Mouse (Mus musculus) inflammation-experienced regulatory T-cells, adult 6 months (primary cell): Measurements from ENCODE around the gene Mef2d. TPM values are rescaled to one million over a fixed set of nuclear protein-coding genes. Genes with fewer than 3 reads are reported as not detected.
A peak's percentile ranks its signal among the peaks of the same experiment; 100 is the strongest.

Experiments
- ATAC-seq: one replicate; pipeline ENCODE4 v1.8.0; 2017
- polyA plus RNA-seq, 3 experiments: library from polyadenylated mRNA; unstranded; fragments of 100-300 nt; shearing (Covaris generic); gene quantifications; one replicate each; pipeline ENCODE4 v1.2.1; 2017

Gene Mef2d
- polyA plus RNA-seq, result 10 to 100 TPM; 16.6 to 32.0 (median 27.7) TPM

DNA sequence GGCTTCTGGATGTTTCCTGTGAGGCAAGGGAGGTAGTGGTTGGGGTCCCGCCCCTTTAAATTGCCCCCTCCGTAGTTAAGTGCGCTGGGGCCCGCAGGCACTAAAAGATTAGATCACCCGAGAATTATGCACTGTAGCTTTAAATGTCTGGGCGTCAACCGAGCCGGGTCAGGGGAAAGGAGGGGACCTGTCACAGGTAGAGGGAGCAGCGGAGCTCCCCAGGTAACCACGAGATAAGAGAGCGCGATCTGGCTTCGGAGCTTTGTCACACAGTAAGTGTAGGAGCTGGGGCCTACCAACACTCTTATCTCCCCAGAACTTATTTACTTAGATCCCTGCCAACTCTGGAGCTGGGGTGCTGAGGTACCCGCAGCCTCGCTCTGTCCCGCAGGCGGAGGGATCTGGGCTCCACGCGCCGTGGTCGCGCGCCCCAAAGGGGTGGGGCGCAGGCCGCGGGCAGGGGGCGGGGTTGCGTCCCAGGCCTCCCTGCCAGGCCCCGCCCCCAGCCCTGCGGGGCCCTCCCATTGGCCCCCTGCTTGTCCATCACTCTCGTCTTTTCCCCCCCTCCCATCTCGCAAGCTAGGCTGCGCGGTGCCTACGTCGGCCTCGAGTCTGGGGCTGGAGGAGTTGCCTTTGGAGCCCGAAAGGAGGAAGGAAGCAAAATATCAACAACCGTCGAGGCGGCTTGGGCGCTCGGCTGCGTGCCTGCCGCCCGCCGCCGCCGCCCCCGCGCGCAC lies at the start of gene Mef2d:
Mef2d (plus strand) TSS at position 586 of the 737 bp plus-strand sequence.
- ATAC-seq, result peak; percentile 58

DNA sequence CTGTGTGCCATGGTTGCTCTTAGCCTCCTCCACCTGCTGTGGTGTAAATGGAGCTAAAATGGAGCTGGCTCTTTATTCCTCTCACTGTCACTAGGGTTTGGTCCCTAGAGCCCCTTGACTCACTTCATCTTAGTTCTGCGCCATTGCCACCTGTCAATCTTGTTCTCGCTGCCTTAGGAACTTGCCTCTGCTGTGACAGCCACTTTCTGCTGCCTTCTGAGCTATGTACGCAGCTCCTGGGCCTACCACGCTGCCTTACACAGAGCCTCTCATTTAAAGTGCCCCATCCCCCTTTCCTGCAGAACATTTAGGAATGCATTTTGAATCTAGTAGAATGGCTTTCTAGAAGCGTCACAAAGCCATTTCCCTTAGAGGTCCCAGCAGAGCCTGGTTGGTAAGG lies 48.0 kb upstream of the Mef2d start:
- no peak for ATAC-seq

DNA sequence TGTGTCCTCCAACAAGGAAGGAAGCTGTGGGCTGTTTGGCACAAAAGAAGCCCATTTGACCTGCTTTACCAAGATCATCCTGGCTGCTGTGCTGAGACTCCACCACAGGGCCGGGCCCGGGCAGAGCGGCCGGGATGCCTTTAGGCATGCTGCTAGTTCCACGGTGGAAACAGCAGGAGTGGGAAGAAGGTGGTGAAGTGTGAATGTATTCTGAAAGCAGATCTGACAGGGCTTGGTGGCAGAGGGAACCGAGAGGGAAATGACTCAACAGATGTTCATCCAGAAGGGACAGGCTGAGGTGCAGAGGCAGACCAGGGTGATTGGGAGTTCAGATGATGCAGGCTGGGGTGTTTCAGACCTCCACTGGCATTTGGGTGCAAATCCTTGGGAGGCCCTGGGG lies 44.5 kb upstream of the Mef2d start:
- ATAC-seq, result no peak

DNA sequence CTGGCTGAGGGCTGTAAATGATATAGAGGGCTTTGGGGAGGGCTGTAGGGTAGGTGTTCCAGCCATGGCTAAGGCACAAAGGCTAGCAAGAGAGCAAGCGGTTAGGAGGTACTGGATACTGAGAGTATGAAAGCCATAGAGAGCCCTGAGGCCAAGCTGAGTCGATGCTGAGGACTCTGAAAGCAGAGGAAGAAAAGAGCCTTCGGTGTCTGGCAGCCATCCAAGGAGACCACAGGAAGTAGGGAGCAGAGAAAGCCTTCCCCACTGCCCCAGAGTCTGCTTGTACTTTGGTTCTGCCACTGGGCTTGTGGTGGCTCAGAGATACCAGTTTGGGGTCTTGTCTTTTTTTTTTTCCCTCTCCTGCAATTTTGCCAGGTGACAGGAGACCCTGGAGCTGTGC lies 41.9 kb upstream of the Mef2d start:
- ATAC-seq, result no peak

DNA sequence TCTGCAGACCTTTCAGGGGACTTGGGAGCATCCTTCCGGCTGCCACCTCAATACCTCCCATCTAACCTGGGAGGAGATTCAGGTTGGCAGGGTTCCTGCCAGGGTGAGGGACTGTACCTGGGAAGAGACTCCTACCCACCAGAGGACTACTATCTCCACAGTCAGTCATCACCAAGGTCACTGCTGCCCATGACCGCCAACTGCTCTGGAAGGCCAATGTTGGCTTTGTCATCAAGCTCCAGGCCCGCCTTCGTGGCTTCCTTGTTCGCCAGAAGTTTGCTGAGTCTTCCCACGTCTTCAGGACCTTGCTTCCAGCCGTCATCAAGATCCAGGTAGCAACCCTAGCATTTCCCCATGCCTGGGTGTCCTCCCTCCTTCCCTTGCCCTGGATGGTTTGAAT lies 40.4 kb upstream of the Mef2d start:
- no peak for ATAC-seq

DNA sequence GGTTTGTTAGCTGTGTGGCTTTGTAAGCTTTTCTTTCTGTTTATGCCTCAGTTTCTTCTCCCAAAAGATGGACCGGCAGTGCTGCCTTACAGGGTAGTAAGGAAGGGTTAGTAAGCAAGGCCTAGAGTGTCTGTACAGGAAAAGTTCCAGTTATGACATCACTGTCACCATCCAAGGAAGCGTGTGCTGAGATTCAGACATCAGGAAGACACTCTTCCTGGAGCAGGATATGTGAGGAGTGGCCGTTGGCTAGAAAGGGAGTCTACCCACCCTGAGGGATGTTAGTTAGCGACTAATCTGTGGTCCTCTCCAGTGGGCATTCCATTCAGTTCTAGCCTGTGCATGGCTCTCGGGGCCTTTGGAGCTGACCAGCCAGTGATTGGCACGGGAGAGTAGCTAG lies 40.0 kb upstream of the Mef2d start:
- no peak for ATAC-seq

DNA sequence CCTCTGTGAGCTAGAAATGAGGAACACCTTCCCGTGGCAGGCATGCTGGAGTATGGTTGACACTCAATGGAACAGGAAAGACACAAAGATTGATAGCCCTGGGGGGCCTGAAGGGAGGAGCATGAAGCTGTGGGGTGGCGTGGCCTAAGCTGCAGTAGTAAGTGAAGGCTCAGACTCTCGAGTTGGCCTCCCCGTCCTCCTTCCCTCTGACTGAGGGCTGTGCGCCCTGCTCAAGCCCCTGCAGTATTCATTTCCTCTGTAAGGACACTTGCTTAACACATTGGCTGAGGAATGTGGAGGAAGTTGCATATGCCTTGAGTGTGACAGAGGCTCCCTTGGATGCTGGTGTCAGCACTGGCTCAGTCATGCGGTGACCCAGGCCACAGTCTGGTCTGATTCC lies 39.6 kb upstream of the Mef2d start:
- ATAC-seq, result no peak

DNA sequence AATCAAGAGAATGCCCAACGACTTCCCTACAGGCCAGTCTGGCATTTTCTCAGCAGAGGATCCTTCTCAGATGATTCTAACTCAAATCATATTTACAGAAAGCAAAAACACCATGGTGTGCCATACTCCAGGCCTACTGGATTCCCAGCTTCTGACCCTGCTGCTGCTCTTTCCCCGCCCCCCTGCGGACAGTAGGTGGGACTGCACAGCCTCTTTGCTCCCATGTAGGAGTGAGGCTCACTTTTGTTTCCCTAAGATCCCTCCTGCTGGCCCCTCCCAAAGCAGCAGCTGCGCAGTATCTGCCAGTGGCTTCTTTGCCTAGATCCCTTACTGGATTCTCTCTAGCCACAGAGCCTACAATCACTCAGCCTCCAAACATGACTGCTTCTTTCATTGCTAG lies 36.0 kb upstream of the Mef2d start:
- no peak for ATAC-seq

DNA sequence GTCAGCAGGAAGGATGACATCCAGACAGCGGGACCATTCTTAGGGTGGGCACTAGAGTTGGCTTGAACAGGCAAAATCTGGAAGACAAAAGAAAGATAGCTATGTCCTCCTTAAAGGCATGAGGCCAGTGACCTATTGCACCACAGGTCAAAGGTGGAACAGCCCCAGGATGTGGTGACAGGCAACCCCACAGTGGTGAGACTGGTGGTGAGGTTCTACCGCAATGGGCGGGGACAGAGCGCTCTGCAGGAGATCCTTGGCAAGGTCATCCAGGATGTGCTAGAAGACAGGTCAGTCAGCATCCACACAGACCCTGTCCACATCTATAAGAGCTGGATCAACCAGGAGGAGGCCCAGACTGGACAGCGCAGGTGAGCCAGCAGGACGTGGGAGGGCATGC lies 33.0 kb upstream of the Mef2d start:
- no peak for ATAC-seq

DNA sequence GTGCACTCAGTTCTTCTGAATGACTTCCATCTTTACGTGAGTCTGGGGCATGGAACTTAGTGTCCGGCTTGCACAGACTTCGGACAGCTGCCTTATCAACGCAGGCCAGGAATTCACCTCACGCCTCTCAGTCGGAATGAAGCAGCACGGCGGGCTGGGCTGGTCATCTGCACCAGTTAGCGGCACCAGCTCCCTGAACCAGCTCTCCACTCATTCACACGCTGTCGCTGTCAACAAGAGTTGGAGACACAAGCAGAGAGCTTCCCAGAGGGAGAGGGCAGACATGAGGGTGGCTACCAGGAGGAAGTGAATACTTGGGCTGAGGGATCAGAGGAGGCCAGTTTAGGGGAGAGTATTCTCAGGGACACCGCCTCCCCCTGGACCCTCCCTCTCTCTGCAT lies 27.8 kb upstream of the Mef2d start:
- ATAC-seq, result no peak

DNA sequence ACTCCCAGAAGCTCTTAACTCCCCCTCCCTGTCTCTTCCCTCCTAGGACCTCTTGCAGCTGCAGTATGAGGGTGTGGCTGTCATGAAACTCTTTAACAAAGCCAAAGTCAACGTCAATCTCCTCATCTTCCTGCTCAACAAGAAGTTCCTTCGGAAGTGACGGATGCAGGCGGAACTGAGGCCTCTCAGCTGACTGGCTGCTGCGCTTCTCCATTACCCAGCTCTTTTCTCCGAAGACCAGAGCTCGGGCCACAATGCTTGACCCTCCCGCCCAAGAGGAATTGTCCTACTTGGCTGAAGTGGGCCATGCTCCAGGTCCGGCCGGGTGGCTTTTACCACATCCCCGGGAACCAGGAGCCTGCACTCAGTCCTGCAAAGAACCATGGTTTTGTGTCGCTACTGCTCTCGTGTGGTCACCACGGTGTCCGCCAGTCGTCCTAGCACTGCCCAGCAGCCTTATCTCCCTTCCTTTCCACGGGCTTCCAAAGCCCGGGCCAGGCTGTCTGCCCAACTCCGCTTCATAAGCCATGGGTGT lies 22.0 kb upstream of the Mef2d start:
- no peak for ATAC-seq

DNA sequence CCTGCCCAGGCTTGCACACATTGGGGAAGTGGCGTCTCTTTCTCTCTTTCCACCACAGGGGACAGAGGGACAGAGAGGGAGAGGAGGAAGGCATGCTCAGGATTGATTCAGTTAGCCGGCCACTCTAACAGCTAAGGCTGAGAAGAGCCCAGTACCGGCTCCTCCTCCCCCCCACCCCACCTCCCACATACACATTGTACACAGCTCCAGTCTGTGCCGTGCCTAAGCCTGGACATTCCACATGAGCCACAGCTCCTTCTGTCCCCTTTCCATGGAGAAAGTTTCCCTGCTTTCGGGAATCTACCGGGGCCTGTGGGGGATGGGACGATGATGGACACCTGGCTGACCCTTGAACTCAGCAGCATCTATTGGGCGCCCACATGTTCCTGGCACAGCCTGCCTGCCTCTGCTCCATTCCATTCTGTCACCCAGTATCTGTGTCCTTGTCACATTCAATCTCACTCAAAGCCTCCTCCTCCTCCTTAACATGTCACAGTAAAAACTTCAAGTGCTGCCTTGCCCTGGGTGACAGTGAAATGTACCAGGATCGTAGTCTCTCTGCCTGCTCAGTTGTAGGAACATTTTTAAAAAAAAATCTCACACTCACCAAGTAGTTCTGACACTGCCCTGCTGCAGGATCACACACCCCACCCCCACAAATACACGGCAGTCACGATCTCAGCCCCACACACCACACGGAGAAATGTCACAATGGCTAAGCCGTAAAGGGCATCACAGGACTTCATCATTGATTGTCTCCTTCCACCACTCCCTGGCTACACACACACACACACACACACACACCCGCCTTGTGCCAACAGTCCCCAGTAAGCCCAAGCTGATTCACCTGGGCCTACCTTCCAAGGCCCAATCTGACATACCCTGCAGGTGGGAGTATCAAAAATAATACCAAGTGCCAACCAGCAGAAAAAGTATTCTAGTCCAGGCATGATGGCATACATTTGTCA lies 20.7 kb upstream of the Mef2d start:
- no peak for ATAC-seq

DNA sequence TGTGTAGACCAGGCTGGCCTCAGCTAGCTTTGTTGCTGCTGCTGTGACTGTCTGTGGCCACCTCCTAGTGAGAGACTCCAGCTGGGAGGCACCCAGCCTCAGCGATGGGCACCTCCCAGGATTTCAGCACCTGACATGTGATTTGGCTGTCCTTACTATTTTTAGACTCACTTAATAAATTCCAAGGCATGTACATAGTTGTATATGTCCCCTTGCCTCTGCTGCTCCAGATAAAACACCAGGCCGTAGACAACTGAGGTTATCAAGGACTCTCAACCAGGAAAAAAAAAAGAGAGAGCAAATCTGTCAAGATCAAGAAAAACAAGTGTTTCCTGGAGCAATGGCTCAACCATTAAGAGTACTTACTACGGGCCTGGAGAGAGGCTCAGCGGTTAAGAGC lies 17.0 kb upstream of the Mef2d start:
- ATAC-seq, result no peak

DNA sequence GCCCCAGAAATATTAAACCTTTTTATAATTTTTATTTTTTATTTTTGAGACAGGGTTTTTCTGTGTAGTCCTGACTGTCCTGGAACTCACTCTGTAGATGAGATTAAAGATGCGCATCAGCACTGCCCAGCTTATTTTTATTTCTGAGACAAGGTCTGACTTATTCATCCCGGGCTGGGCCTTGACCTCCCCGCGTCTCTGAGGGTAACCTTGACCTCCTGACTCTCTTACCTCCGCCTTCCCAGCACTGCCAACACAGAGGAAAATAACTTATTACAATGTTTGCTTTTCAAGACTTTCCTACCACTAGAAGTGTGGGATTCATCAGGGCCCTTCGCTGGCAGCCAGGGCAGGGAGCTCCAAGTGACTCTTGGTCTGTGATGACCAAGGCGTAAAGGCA lies 16.0 kb upstream of the Mef2d start:
- no peak for ATAC-seq

DNA sequence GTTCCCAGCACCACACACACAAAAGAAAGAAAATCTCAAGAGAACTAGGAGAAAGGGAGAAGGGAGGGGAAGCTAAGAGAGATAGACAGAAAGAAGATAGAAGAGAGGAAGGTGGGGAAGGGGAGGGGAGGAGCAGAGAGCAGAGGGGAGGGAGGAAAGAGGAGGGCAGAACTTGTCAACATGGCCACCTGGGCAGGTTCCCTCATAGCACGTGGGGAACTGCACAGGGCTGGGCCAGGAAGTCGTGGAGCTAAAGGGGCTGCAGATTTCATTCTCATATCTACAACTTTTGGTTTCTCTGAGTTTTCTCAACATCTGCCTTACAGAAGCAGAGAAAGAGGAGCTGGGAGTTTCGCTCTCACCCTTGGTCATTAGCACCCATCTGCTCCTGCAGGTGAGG lies 14.5 kb upstream of the Mef2d start:
- ATAC-seq, result no peak

DNA sequence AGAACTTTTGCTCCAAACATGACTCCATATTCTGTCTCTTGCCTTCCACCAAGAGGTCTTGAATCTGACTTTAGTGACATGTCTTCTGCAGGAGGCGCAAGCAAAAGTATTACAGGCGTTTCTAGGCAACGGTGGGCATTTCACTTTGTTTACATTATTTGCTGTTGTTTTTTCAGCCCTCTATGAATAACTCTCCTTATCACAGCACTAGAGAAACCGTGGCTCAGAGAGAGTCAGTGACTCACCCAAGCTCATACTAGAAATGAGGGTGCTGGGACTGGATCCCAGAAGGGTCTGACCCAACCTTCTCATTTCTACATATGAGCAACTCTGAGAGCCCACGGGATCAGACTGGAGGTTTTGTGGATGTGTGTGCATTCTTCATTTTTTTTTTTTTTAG lies 14.1 kb upstream of the Mef2d start:
- ATAC-seq, result no peak

DNA sequence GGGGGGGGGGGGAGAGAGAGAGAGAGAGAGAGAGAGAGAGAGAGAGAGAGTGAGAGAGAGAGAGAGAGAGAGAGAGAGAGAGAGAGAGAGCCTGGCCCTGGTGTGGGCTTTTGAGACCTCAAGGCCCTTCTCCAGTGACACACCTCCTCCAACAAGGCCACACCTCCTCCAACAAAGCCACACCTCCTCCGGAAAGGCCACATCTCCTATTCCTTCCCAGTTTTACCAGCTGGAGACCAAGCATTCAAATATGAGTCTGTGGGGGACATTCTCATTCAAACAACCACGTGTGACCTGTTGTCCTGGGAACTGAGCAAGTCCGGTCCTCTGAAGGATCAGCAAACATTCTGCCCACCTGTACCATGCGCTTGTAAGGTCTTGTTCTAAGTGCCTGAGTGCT lies 13.2 kb upstream of the Mef2d start:
- ATAC-seq, result no peak

DNA sequence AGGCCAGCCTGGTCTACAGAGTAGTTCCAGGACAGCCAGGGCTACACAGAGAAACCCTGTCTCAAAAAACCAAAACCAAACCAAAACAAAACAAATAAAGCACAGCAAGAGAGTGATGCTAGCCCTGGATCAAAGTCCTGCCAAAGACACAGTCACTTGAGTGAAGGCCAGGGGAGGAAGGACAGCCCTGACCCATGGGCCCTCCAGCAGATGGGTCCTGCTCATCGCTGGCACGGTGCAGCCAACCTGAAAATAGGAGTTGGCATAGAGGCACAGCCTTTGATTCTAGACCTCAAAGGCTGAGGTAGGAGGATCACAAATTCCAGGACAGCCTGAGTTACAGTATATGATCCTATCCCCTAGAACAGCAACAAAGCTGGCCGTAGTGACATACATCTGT lies 11.1 kb upstream of the Mef2d start:
- no peak for ATAC-seq

DNA sequence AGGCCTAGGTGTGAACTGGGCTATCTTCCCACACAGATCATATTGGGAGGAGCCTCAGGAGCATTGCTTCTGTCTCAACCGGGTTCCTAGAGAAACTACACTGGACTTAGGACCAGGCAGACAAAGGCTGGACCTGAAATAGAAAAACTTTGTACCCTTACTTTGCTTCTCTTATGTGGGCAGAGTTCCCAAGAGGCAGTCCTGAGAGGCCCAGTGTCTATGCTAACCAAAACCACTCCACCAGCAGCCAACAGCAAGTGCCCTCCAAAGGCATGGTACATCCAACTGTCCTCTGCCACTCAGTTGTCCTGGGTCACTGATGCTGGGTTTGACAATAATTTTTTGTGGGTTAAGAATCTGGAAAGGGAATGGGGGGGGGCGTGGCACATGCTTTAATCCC lies 9.7 kb upstream of the Mef2d start:
- no peak for ATAC-seq

DNA sequence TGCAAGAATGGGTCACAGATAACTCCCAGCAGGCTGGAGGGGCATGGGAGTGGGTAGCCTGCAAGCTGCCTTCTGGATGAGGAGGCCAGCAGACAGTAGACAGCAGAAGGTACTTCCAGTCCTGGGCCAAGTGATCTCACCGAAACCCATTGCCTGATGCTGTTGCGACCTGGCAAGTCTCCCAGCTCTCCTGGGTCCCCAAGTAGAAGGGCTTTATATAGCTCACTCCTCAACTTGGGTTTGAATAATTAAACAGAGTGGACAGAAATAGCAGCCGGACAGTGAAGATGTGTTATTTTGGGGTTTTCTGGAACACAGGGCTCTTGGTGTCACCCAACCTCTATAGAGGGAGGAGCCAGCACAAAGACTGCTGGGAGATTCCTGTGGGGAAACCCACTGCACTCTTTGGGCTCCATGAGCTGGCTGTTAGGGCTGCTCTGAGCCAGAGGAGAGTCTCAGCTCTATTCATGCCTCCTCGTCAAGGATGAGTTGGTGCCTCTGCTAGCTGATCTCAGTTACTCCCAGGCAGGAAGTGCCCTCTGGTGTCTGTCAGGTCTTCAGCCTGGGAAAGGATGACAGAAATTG lies 8.9 kb upstream of the Mef2d start:
- no peak for ATAC-seq

DNA sequence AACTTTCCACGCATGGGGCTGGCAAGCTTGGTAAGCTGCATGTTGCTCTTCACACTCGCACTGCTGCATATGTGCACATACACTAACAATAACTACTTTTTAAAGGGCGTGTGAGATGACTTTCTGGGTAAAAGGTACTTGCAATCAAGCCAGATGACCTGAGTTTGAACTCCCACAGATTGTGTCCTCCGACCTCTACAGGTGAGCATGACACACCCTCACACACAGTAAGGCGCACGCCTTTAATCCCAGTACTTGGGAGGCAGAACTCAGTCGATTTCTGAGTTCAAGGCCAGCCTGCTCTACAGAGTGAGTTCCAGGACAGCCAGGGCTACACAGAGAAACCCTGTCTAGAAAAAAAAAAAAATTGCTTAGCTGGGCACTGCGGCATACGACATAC lies 5.8 kb upstream of the Mef2d start:
- no peak for ATAC-seq

DNA sequence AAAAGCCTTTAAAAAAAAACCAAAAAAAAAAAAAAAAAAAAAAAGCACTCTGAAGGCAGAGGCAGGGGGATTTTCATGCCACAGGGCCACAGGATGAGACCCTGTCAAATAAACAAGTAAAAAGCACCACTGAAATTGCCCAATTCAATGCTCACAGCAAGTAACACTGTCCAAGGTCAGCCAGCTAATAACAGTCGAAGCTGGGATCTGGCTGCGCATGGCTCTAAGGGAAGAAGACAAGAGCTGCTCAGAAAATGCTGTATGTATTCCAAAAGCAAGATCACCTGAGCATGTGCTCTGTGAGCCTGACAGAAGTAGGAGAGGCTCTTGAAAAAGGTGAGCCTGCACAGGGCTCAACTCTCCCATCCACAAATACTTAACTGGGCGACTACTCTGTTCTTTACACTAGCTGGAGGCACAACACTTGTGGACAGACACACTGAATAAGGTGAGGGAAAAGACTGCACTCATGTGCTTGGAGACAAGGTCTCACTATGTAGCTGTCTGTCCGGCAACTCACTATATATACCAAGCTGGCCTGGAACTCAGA lies 5.2 kb upstream of the Mef2d start:
- ATAC-seq, result no peak

DNA sequence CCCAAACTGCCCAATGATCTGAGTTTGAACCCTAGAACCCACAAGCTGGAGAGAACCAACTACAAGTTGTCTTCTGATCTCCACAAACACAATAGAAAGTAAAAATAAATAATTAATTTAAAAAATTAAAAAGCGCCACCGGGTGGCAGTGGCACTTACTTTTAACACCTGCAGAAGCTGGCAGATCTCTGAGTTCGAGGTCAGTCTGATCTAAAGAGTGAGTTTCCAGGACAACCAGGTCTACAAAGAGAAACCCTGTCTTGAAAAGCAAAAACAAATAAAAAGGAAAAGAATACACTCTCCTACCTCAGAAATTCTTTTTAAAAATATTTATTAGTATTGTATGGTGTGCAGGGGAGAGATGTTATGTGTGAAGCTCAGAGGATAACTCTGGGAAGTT lies 4.4 kb upstream of the Mef2d start:
- ATAC-seq, result no peak
